Mouse (Mus musculus) mesoderm, embryonic 11.5 days (tissue): ENCODE results near the gene Masp1.
A peak's percentile ranks its signal among the peaks of the same experiment; 100 is the strongest.

Experiments used
- DNase-seq: peaks from one replicate; pipeline ENCODE4 v3.0.0-alpha.2; 2012; ENCODE audit warnings: low read depth, low spot score

Masp1 gene

DNA sequence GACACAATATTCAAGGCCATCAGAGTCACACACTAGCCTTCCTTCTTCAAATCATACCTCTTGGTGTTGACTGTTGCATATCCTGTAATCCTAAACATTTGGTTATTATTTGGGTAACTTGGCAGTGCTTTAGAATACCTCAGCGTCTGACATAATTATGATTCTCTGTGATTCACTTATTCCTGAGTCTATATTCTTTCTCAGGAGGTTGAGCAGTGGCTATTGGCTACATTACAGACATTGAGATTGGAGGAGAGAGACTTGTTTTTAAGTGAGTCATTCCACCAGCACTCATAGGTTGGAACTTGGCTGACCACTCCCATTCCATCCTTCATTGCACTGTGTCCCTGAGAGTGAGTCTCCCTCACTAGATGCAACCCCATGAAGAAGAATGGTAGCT lies 7.2 kb downstream of the Masp1 start:
- no peak for DNase-seq

DNA sequence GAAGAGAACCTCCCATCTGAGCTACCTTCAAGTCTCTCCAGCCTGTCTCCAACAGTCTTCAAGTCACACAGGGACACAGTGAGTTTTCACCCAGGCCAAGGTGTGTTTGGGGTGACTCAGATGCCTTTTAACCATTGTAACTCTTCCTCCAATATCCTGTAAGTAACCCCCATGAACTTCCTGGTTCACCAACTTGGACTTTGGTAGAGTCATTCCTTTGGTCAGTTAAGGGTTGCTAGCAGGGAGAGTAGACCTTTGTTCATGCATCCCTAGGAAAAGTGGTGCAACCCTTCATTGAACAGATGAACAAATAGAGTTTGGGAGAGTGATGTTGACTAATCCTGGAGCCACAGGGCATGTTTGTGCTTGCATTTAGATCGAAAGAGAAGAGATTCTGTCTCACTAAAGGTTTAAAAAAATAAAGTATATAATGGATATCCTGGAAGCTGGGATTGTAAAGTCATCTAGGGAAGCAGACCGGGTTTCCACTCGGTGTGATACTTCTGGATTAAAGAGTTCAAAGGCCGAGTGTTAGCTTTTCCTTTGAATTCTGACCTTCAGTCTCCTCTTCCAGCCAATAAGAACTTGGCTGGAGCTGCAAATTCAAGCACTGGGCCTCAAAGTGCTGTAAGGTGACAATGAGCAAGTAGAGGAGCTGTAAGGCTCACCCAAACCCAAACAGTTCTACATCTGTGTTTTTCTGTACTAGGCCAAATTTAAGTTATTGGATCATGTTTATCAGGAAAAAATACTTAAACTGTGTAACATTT lies 9.3 kb downstream of the Masp1 start:
- no peak for DNase-seq

DNA sequence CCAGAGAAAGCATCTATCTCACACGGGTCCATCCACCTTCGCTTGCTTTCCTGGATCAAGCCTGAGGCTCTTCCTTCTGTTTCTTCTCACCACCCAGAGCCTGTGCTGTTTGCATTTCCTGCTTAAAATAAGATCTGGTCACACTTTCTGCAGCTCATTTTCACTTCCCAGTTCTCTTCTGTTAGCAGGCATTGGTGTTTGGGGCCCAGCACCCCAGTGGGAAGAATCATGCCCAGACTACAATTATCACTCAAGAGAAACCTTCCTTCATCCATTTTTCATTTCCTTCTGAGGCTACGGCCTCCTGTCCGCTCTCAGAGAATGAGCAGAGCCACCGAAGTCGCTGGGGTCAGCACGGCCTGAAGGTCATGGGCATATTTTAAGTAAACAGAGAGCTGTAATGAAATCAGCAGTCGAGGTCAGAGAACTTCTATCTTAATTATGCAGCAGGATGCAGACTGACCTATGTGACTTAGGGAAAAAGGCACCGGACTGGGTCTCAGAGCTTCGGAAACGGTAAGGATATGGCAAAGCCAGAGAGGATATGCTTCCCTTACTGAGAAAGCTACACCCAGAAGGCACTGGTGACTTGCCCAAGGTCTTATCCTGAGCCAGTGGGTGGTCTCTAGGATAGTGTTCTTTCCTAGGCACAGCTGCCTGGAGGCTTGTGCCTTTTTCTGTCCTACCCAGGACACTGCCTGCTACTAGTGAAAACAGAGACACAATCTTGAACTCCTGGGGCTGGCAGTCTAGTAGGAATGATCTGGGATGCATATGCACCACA lies 14.5 kb downstream of the Masp1 start:
- no peak for DNase-seq

GRCm38 (mm10) chr16:23504320-23504744 lies 16.3 kb downstream of the Masp1 start:
- peak; percentile 47 for DNase-seq

- DNase-seq, result no peak
Observed at GRCm38 (mm10) chr16:23503351-23503750, 17.3 kb downstream of the Masp1 start.

- no peak for DNase-seq
Observed at GRCm38 (mm10) chr16:23502478-23502877, 18.1 kb downstream of the Masp1 start.

- DNase-seq, result no peak
Observed at GRCm38 (mm10) chr16:23501288-23501687, 19.3 kb downstream of the Masp1 start.

GRCm38 (mm10) chr16:23500558-23500957 lies 20.1 kb downstream of the Masp1 start:
- DNase-seq, result no peak

GRCm38 (mm10) chr16:23498691-23499131 lies 21.9 kb downstream of the Masp1 start:
- no peak for DNase-seq

DNA sequence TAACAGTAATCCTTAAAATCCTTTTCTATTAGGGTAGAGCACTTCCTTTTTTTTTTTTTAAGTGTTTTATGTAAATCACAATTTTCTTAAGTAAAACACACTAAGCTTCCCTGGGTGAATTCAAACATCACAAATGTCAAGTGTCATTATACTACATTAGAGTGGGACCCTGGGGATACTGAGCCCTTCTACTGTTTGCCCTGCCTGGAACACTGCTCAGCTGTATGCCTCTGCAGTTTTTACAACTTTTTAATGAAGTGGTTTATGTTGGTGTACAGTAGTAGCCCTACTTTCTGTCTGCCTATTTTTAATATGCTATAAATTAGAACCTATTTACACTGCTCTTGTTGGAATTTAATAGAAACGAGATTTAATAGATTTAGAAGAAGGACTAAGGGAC lies 22.7 kb downstream of the Masp1 start:
- no peak for DNase-seq

- DNase-seq, result peak; percentile 73
Observed at GRCm38 (mm10) chr16:23497440-23497839, 23.2 kb downstream of the Masp1 start.

DNA sequence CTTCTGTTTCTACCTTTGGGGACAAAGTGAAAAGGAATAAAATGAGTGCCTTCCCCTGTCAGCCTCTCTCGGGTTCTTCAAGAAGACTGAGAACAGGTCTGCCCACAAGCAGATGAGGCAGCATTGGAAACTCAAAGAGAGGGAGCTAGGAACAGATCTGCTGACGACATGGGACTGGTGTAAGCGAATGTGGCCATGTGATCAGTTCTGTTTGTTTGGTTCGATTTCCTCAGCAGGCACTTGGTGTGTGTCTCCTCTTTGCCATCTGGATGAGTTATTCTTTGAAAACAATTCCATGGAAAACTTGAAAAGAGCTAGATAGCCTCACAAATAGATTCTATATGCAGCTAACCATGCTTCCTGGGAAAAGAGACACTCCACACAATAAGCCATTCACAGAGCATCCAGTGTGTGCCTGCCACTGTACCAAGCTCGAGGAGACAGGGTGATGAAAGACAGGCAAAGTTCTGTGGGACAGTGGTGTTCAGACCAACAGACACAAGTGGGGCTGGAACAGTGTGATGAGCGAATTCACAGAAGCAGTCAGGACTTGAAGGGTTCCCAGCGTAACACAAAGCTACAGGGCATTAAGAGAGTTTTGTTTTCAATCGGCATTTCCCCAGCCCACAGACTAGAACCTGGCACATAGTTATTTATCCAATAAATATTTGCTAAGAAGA lies 24.2 kb downstream of the Masp1 start:
- DNase-seq, result no peak

GRCm38 (mm10) chr16:23492783-23493182 lies 27.8 kb downstream of the Masp1 start:
- DNase-seq, result no peak

DNA sequence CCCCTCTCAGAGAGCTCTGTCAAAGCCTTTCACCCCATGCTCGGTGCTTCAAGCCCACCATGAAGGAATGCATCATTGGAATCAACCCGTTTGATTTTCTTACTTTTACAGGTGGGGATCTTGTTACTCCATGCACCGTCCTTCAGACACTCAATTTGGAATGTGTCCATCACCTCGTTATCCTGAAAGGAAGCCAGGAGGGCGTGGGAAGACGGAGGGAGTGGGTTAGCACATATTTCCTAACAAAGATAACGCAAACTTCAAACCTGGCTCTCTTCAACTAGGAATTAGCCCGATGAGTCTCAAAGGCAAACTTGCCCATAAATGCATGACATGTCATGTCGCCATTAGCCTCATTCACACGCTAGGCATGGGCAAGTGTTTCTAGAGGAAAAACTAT lies 37.3 kb downstream of the Masp1 start:
- no peak for DNase-seq

GRCm38 (mm10) chr16:23482846-23483245 lies 37.8 kb downstream of the Masp1 start:
- DNase-seq, result no peak

GRCm38 (mm10) chr16:23482218-23482617 lies 38.4 kb downstream of the Masp1 start:
- peak; percentile 12 for DNase-seq

DNA sequence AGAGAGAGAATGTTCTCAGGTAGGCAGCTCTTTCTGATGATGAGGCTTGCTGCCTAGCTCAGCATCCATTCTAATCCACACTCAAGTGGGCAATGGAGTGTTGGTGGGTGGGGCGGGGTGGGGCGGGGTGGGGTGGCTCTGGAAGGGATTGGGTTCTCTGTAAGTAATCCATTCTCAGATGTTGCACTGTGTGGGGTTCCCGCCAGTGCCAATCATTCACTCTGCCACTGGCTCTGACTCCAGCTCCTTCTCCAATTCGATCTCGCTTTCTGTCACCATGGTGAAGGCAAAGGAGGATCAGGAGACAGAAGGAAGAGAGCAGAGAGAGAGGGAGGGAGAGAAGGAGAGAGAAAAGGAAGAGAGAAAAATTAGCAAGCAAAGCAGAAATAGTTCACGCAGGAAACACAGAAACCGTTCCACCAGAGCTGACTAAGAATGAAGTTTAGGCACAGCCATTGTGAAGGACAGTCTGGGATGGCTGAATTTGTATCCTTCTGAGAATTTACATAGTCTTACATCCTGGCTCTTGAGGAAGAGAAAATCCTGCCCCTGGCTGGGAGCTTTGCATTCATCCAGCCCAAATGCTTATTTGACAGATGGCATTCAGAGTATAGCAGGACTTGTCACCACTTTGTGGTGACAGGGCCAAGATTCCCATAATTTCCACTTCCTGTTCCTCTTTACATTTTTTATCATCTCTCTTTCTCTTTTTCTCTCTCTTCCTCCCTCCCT lies 40.6 kb downstream of the Masp1 start:
- DNase-seq, result no peak

GRCm38 (mm10) chr16:23476598-23476997 lies 44.0 kb downstream of the Masp1 start:
- no peak for DNase-seq

DNA sequence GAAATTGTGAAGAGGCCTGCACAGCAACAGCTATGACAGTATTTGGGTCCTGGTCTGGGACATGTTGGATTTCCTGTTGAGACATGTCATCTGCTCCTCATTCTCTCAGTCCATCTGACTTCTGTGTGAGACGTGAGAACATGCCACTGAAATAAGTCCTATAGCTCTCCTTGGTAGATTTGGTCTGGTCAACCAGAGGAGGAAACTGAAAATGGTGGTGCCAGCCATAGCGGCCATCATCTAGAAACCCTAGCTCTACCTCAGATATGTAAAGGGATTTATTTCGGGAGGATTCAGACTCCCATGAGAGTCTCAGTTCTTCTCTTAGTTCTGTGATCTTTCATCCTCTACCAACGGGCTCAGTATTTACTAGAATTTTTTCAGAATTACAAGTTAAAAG lies 45.0 kb downstream of the Masp1 start:
- DNase-seq, result no peak

DNA sequence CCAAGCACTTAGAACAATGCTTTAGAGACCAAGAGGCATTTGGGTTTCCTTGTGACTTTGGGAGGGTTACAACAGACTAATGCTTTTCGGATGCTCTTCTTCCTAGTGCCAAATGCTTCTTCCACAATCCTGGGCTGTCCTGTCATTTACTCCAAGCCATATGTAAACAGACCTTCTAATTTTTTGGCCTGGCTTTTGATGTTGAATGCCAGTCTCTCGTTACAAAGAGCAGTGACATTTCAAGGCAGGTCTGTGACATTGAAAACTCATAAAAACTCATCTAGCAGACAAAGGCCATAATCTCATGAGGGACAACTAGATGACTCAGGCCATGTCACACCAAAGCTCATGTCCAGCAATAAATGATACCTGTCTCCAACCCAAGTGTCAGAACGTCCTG lies 48.6 kb downstream of the Masp1 start:
- no peak for DNase-seq

- DNase-seq, result no peak
Observed at GRCm38 (mm10) chr16:23471551-23471950, 49.1 kb downstream of the Masp1 start.
